Mouse (Mus musculus): ENCODE measurements around the gene Wdr13.
A peak's percentile ranks its signal among the peaks of the same experiment; 100 is the strongest.
"Not testable (repeated sequence)": the region's sequence is repeated elsewhere in the genome, so short reads cannot be mapped to it uniquely, and the experiment has no call there.

Gene Wdr13

DNA sequence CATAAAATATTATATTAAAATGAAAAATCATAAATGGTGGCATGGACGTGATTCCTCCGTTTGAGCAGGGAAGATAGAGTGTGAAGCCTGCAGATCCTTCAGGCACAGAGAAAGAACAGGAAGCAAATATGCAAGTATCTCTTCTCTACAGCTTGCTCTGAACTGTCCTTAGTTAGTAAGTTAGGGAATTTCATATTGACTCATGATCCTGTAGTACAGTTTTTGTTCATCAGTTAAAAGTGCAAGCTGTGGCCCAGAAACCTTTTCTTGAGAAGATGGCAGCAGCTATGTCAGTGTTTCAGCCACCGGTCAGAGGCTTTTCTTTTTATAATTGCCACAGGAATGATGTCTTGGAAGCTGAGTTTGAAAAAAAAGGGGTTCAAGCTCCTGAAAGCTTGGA is 27.7 kb downstream of the Wdr13 start:
- DNase-seq (ENCODE audit: low spot score): no peak

DNA sequence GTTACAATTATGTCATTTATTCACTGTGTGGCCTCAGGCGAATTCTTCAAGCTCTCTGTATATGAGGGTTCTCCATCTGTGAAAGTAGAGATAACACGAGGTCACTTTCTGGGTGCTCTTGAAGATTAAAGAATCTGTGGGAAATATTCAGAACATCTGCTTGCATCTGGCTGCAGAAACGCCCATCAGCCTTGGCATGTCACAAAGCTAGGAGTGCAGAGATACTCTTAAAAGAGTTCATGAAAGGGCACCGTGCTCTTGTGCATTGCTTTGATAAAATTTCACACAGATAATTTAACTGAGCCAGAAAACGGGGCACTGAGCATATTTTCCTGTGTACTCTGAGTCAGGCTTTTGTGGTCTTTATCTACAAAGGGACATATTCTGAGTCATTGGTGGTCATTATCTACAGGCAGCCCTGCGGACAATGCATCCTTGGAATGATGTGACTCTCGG is 30.5 kb downstream of the Wdr13 start:
- DNase-seq (ENCODE audit: low spot score): no peak

DNA sequence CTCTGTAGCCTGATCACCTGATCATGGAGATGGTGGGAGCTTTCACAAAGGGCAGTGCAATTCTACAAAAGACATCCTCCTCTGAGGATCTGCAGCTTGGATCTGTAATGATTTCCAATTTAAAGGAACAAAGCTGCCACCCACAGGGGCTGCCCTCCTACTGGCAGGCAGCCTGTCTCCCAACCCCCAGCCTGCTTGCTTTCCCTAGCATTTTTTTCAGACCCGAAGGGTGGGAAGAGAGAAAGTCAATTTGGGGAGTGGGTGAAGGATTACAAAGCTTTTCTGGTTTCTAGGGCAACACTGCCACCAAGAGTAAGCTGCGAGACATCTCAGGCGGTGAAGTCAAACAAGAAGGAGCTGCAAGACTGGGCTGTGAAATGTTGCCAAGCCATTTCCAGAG is 31.7 kb downstream of the Wdr13 start:
- peak; percentile 16 for DNase-seq (ENCODE audit: low spot score)

DNA sequence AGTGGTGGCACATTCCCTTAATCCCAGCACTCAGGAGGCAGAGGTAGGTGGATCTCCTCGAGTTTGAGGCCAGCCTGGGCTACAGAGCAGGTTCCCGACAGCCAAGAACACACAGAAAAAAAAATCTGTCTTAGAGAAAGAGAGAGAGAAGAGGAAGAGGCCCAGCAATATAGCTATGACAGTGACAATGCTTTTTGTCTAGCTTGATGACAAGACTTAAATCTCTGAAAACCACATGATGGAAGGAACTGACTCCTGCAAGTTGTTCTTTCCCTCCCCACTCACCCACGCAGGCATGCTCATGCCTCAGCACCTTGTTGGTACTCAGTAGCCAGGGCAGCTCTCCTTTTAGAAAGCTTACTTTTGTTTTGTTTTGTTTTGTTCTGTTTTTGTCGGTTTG is 33.3 kb downstream of the Wdr13 start:
- DNase-seq (ENCODE audit: low spot score): no peak

DNA sequence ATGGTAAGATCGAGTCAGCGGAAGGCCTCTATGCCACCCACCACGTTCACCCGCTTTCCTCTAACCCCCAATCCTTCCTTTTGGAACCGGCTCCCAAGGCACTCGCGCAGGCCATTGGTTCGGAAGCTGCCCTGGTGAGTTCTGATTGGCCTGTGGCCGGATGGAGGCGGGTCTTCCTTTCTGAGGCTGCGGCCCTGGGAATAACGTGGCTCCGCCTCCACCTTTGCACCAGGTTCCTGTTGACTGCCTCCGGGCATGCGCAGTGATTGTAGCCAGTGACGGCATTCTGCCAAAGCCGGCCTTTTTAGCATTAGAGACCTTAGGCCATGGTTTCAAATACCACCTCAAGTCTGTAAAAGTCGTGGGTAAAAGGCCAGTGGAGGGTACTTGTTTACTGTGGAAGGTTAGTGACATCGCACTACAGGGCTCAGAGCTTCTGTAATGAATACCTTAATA is 35.9 kb downstream of the Wdr13 start:
- DNase-seq (ENCODE audit: low spot score): peak; percentile 89

DNA sequence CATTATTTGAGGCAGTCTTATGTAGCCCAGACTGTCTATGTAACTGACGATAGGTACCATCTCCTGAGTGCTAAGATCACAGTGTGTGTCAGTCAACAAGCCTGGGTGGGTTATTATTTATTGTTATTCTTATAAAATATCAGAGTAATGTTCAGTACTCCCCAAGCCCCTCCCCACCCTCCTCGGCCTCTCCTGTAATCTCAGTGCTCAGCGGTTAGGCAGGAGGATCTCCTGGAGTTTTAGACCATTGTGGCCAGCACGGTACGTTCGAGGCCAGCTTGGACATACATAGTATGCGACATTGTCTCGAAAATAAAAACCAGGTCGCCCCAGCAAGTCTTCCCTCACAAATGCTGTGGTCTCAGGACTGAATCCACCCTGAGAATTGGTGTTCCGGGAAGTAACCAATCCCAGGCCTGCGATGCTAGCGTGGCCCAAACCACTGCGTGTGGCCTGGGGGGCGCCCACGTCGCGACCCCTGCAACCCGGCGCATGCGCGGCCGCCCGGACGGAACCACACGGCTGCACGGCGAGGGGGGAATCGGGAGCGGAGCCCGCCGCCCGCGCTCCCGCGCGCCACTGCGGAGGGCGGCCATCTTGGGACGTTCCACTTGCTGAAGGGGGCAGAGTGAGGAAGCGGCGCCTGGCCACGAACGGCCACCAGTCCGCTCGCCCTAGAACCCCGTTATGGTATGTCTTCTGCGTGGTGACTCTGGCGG is 36.5 kb downstream of the Wdr13 start:
- DNase-seq (ENCODE audit: low spot score): peak; percentile 80

DNA sequence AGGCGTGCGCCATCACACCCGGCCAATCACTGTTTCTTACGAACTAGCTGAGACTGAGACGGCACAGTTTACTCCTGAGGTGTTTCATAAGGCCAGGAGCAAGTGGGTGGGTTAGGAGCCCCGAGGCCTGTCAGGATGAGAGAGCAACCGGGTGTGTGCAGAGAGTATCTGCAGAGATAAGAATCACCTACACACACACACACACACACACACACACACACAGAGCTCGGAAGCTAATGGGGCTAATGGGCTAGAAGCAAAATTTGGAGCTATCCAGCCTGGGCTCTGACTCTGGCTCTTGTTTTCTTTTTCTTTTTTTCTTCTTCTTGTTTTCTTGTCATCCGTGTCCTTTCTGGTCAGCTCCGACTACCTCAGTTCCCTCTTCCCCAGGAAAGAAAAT is 37.1 kb downstream of the Wdr13 start:
- no peak for DNase-seq (ENCODE audit: low spot score)

DNA sequence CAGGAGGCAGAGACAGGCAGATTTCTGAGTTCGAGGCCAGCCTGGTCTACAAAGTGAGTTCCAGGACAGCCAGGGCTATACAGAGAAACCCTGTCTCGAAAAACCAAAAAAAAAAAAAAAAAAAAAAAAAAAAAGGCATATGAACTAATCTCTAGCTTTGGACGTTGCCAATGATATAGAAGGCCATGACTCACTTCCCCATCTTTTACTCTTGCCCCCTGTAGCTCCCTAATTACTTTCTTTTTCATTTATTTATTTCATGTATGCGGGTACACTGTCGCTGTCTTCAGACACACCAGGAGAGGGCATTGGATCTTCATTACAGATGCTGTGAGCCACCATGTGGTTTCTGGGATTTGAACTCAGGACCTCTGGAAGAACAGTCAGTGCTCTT is 41.7 kb downstream of the Wdr13 start:
- not testable (repeated sequence) for DNase-seq (ENCODE audit: low spot score)

DNA sequence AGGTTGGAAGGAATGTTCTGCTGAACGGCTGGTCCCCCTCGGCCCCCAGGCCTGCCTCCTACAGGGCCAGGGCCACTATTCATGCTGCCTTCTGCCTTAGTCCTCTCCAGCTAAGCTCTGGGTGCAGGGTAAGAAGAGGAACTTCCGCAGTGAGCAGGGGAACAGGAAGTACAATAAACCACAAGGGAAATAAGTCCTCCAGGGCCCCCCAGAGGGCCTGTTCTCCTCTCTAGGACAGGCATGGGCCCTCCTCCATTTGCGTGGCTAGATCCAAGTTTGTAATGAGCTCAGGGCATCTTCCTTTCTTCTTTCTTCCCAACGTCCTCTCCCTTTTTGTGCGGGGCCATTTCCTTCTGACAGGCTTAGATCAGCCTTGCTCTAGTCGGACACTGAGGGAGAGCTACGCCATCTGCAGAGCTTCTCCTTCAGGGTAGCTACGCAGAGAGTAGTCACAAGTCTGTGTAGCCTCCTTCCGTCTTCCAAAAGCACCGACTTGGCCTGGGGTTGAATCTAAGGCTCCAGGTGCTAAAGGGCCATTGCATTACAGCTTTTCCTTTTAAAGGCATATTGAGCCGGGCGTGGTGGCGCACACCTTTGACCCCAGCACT is 42.2 kb downstream of the Wdr13 start, which contains the start of gene Was:
Was (minus strand) TSS at position 153 of the 608 bp plus-strand sequence.
- DNase-seq (ENCODE audit: low spot score): no peak

DNA sequence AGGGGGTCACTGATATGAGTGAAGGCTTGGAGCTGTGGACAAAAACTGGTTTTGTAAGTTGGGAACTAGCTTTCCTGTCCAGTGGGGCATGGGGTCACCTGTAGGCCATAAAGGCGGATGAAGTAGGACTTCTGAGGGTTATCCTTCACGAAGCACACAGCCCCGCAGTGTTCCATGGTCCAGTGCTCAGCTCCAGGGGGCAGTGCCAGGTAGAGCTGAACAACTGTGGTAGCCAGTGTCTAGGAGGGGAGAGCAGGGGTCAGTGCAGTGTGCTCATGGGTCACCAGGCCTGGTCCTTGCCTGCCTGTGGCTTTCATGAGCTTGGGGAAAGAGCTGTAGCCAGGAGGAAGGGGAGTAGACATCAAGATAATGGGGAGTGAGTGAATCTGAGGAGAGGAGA is 42.9 kb downstream of the Wdr13 start:
- DNase-seq (ENCODE audit: low spot score): no peak

DNA sequence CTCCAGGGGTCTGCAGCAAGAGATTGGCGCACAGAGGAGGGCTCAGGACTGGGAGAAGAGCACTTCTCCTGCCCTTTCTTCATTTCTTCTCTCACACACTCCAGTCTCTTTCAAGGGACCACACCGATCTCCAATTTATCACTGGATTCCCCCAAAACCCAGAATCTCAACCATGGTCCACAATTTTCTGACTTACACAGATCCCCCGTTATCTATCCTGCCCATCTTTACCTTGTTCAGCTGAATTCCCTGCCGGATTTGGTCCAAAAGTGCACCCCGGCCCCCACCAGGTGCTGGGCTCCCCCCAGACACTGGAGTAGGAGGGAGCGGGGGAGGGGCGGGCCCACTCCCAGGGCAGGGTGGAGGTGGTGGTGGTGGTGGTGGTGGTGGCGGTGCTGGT is 47.1 kb downstream of the Wdr13 start:
- DNase-seq (ENCODE audit: low spot score): no peak

DNA sequence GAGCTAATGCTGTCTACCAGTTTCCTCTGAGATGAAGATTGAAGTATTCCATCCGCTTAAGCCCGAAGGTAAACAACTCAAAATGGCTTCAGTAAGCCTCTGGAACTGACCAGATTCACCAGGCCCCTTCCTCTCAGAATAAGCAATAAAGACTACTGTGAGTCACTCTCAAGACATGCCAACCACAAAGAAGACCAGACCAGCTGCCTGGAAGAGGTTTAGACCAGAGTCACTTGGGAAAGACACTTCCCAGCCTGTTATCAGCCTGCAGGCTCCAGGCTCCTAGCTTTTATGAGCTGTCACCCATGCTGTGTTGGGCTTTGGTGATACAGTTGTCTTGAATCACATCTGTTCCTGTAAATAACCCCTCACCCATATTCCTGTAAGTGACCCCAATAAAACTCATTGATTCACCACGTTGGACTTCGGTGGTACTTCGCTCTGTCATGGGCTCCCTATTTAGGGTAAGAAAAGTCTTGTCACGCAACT is 47.9 kb downstream of the Wdr13 start:
- no peak for DNase-seq (ENCODE audit: low spot score)

DNA sequence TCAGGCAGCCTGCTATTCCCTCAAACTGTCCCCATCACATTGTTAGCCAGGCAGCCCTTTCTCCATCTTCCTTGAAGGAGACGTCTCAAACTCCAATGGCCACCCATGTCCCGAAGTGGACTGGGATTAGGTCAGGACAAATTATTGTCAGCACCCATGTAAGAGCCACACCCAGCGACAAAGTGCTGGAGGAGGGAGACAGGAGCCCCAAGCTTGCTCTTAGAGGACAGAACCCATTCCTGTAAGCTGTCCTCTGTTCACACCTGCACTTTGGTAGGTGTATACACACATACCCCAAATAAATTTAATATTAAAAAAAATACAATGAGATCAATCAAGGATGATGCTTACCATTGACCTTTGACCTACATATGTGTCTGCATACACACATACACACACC is 57.6 kb downstream of the Wdr13 start:
- DNase-seq (ENCODE audit: low spot score): no peak

DNA sequence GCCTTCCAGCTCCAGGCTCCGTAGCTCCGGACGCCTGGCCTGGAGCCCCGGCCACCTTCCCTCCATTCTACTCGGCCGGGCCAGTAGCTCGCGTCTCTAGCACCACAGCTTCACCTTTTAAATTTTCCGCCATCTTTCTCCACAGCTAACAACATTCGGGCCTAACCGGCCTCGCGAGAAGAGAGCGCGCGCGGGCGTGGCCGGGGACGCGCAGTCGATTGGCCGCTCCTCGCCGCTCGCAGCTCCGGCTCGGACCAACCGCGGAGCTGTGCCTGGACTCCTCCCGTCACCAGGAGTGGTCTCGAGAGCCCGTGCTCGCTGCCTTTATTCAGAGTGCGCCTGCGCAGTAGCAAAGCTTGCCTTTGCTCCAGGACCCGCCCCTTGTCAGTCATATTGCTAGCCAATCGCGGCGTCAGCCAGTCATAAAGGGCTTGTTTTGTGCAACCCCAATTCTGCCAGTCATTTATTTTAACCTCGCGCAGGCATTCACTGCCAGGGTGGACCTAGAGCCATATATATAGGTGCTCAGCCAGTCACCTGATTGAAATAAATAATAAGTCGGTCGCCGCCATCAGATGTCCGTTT is 58.2 kb downstream of the Wdr13 start, which contains the start of gene Suv39h1:
Suv39h1 (minus strand) TSS at position 331 of the 585 bp plus-strand sequence.
- DNase-seq (ENCODE audit: low spot score): peak; percentile 73

DNA sequence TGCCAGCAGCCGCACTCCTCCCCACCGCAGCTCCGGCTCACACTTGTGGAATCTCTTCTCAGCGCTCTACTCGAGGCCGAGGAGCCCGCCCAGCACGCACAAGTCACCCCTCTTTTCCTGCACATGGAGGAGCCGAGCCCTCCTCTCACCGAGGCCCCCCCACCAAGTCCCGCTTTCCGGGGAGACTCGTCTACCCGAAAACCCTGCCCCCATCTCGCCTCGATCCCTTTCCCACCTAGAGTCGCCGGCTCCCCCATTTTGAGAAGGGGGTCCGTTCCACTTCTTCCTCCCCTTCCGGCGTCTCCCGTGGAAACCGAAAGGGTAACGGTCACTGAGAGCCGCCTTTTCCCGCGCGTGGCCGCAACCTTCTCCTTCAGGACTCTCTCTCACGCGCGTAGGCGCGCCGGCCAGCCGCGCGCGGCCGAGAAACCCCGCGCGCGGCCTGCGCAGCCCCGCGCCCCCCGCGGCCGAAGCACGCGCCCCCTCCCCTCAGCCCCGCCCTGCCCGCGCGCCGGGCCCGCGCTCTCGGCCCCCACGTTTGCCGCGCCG is 58.7 kb downstream of the Wdr13 start:
- peak; percentile 2 for DNase-seq (ENCODE audit: low spot score)
